Mouse (Mus musculus) heart, adult 2 months (tissue): ENCODE results near the gene Sept9. TPM values are rescaled to one million over a fixed set of nuclear protein-coding genes. Genes with fewer than 3 reads are reported as not detected.

Experiments used
- DNase-seq, 2 experiments: peaks; one replicate each; pipeline ENCODE4 v3.0.0; 2021
- H3K27ac ChIP-seq: fragments of 200-600 bp; 2 replicates; pipeline ENCODE4 v1.8.1; 2022
- H3K27me3 ChIP-seq: fragments of 200-500 bp; 2 replicates; pipeline ENCODE4 v1.6.1; 2012; ENCODE audit warnings: mild to moderate bottlenecking, low read length, inconsistent platforms, mixed read lengths; ENCODE audit not compliant: control insufficient read depth, insufficient read depth
- H3K36me3 ChIP-seq: fragments of 200-500 bp; 2 replicates; pipeline ENCODE4 v1.6.1; 2012; ENCODE audit warnings: low read length, inconsistent platforms; ENCODE audit not compliant: control insufficient read depth, insufficient read depth
- H3K4me1 ChIP-seq: fragments of 200-500 bp; 2 replicates; pipeline ENCODE4 v1.6.1; 2011; ENCODE audit warnings: low read length; ENCODE audit not compliant: control insufficient read depth, insufficient read depth
- H3K4me3 ChIP-seq: fragments of 200-600 bp; 2 replicates; pipeline ENCODE4 v1.8.1; 2022
- H3K79me2 ChIP-seq: fragments of 200-500 bp; replicated peaks from 2 replicates; pipeline ENCODE4 v1.6.1; 2012; ENCODE audit warnings: mild to moderate bottlenecking, inconsistent platforms, low read length, moderate library complexity, mixed read lengths; ENCODE audit not compliant: control insufficient read depth, insufficient read depth
- H3K9ac ChIP-seq: fragments of 200-500 bp; 2 replicates; pipeline ENCODE4 v1.6.1; 2012; ENCODE audit warnings: low read depth, mild to moderate bottlenecking, control low read depth, inconsistent platforms, low read length, mixed read lengths
- CTCF ChIP-seq: fragments of 200-600 bp; IDR thresholded peaks from 2 replicates; pipeline ENCODE4 v1.8.1; 2022; ENCODE audit warnings: antibody characterized with exemption, mild to moderate bottlenecking, moderate library complexity
- EP300 ChIP-seq: fragments of 200-500 bp; IDR thresholded peaks from 2 replicates; pipeline ENCODE4 v1.6.1; 2011; ENCODE audit warnings: low read depth, low read length, control low read depth; ENCODE audit not compliant: insufficient read depth
- POLR2A ChIP-seq: fragments of 200-500 bp; IDR thresholded peaks from 2 replicates; pipeline ENCODE4 v1.6.1; 2011; ENCODE audit warnings: mild to moderate bottlenecking, low read depth, low read length, control low read depth; ENCODE audit not compliant: insufficient read depth
- WGBS: fragments of 180-500 bp; shearing (Covaris S2); methylation state at CpG from one replicate; pipeline ENCODE4 v1.1.7; 2018; 5-methylcytosine and 5-hydroxymethylcytosine counted together
- intact Hi-C: fragments of 180-260 bp; cut with DNase I; formaldehyde crosslinking; loops from one replicate; pipeline ENCODE4 v1.15.1; 2025
- polyA plus RNA-seq: library from polyadenylated mRNA; depleted of rRNA; stranded (reverse); fragments of >200 nt; gene quantifications from 2 replicates; pipeline ENCODE4 v1.2.3, GENCODE M21; 2012
- total RNA-seq, 2 experiments: library from RNA; stranded (reverse); gene quantifications; 2 replicates each; pipeline ENCODE4 v1.2.3; 2021

The Sept9 gene
- total and polyA plus RNA-seq, 3 experiments = 15.9 to 31.9 (median 28.2) TPM

DNA sequence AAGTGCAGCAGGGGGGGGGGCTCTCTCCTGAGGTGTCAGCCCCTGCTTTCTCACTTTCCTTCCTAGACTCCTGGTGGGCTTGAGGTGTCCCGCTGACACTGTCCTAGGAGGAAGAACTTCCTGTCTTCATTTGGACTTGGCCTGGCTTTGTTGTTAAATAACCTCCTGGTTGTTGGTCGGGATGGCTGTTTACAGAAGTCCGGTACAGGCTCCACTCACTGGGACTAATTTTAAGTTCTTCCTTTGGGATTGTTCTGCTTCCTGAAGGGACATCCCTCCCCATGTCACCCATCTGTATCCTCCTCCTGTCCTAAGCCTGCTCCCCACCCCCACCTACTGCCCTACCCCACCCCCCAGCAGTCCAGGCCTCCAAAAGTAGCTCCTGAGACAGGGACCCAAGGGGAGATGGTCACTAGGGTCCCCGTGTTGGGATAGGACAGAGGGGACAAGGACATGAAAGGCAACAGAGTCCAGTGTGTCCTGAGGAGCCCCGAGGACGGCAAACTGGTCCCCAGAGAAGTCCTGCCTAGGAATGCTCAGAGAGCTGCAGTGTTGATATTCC, 84.5 kb downstream of the Sept9 start:
- no peak for DNase-seq
- H3K27me3 ChIP-seq = no peaks in the 10 kb centered on the region
- H3K27ac ChIP-seq = peak overlapping the region; percentile 78
- peaks cover 28% of the 10 kb centered on the region for H3K4me1 ChIP-seq
- no peak for TF ChIP-seq POLR2A
- TF ChIP-seq EP300 = 0 out of 2 replicates have a peak, but pooled peaks have one; percentile 10
- no peaks in the 10 kb centered on the region; the same call in 1 of the 2 replicates for H3K79me2 ChIP-seq
- H3K4me3 ChIP-seq = no peak overlapping the region
- H3K36me3 ChIP-seq = no peaks in the 10 kb centered on the region
- intact Hi-C loops = loop anchor here (2.0 kb wide), 1 partner anchor 29 kb away; no protein-coding TSS in a partner anchor
- WGBS = 45% methylated on average over 6 of the region's 6 CpGs
- peak overlapping the region; percentile 17; the same call in 1 of the 2 replicates for H3K9ac ChIP-seq

DNA sequence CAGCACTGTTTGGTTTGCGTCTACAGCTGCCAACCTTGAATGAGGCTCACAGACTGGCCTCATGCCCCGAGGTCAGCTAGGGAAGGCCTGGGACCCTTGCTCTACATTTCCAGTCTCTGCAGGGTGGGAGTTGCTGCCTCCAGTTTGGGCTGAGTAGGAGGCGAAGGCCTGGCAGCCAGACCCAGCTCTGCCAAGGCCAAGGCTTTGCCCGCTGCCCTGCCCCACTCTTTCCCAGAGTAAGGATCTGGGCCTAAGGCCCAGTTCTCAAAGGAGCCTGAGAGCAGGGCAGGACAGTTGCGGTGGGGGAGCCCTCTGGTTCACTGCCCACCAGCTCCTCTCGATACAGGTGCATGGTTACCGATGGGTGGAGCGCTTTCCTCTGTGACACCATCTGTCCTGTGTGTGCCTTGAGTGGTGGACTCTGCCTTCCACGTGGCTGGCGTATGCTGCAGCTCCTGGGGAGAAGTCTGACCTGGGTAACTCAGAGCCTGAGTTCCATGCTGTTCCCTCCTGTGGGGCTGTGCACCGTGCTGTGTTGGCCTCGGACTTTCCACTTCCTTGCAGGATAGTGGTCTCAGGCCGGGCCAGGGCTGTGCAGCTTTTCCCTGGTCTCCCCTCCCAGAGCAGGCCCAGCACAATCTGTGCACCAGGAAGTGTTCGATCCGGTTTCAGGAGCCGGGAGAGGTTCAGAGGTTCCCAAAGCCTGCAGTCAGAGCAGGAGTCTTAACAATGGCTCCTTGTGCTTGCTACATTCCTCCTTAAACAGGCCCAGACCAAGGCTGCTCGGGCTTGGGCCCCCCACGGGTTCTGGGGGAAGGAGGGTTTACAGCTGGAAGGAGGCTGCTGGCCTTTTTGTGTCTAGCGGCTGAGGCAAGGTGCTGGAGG, 85.5 kb downstream of the Sept9 start:
- no peaks in the 10 kb centered on the region for H3K27me3 ChIP-seq
- DNase-seq = peak in 1 of 2 experiments; percentile 42
- H3K27ac ChIP-seq = peak overlapping the region; percentile 78
- H3K36me3 ChIP-seq = no peaks in the 10 kb centered on the region
- H3K9ac ChIP-seq = 0 out of 2 replicates have a peak overlapping the region, but pooled peaks have one; percentile 2
- H3K4me3 ChIP-seq = no peak overlapping the region
- H3K4me1 ChIP-seq = peaks cover 25% of the 10 kb centered on the region
- no peaks in the 10 kb centered on the region; the same call in 1 of the 2 replicates for H3K79me2 ChIP-seq
- intact Hi-C loops = loop anchor here (2.0 kb wide), 1 partner anchor 28 kb away; no protein-coding TSS in a partner anchor
- no peak for TF ChIP-seq POLR2A
- no peak for TF ChIP-seq EP300
- no peak for TF ChIP-seq CTCF
- WGBS = 49% methylated on average over 19 of the region's 19 CpGs

DNA sequence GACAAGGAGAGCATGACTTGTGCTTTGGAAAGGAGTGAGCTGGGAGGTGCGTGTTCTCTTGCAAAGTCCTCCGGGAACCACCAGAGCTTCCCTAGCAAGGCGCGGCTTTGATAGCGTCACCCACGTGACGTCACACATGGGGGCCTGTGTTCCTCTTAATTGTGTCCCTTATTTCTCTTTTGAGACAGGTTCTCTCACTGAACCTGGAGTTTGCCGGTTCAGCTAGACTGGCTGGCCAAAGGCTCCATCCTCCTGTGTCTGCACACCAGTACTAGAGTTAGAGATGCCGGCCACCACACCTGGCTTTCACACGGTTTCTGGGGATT, 86.1 kb downstream of the Sept9 start:
- Histone ChIP-seq H3K79me2 (no peaks in the 10 kb centered on the region; the same call in 1 of the 2 replicates), H3K27me3 (no peaks in the 10 kb centered on the region), H3K9ac (no peak overlapping the region), H3K27ac (peak overlapping the region; percentile 78), H3K4me3 (no peak overlapping the region), H3K36me3 (no peaks in the 10 kb centered on the region), H3K4me1 (peaks cover 25% of the 10 kb centered on the region)
- DNase-seq = no peak
- intact Hi-C loops = loop anchor here (2.0 kb wide), 1 partner anchor 27 kb away; no protein-coding TSS in a partner anchor
- TF ChIP-seq EP300 (no peak), CTCF (no peak), POLR2A (no peak)
- 67% methylated on average over 10 of the region's 10 CpGs for WGBS

DNA sequence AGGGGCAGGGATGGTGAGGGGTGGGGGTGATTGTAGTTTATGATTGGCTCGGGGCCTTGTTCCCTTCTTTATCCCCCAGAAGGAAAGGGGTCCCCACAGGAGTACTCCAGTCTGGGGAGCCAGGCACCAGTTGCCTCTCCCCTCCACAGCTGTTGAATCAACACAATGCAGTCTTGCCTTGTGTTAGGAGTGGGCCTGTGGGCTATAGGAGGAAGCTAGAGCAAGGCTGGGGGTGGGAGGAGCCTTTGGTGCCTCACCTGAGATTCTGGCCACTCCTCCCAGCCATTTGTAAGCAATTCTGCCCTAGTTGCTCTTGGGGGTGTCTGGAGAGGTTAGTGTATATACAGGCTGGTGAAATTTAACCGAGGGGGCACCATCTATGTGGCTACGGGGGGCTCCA, 88.3 kb downstream of the Sept9 start:
- no peaks in the 10 kb centered on the region for H3K27me3 ChIP-seq
- H3K27ac ChIP-seq = no peak overlapping the region
- DNase-seq = no peak
- no peak for TF ChIP-seq POLR2A
- TF ChIP-seq CTCF = no peak
- no peak for TF ChIP-seq EP300
- 91% methylated on average over 3 of the region's 3 CpGs for whole genome bisulfite sequencing
- H3K79me2 ChIP-seq = no peaks in the 10 kb centered on the region; the same call in 1 of the 2 replicates
- H3K9ac ChIP-seq = no peak overlapping the region
- intact Hi-C loops = no loop called here
- H3K4me3 ChIP-seq = no peak overlapping the region
- peaks cover 19% of the 10 kb centered on the region for H3K4me1 ChIP-seq
- no peaks in the 10 kb centered on the region for H3K36me3 ChIP-seq

DNA sequence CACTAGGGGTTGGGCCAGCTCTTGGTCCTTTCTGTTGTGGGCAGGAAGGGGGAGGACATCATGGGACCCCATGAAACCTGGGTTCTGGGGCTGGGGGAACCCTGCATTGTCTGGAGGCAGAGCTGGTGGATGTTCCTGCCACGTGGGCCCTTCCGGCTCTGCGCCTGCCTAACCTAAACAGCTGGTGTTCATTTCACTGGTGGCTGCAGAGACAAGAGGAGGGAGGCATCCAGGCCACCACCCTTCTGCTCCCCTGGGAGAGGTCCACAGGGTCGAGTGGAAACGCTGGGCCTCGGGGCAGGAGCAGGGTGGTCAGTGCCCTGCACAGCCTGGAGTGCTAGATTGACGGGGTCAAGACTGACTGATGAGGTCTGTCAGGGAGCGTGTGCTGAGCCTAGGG, 89.3 kb downstream of the Sept9 start:
- H3K9ac ChIP-seq = no peak overlapping the region
- H3K79me2 ChIP-seq = peaks cover 1% of the 10 kb centered on the region
- WGBS = 73% methylated on average over 8 of the region's 8 CpGs
- TF ChIP-seq EP300 (no peak), POLR2A (no peak), CTCF (no peak)
- DNase-seq = no peak
- H3K36me3 ChIP-seq = no peaks in the 10 kb centered on the region
- intact Hi-C loops = no loop called here
- H3K27ac ChIP-seq = no peak overlapping the region
- H3K4me3 ChIP-seq = no peak overlapping the region
- H3K4me1 ChIP-seq = peaks cover 11% of the 10 kb centered on the region
- no peaks in the 10 kb centered on the region for H3K27me3 ChIP-seq
